Mouse (Mus musculus): ENCODE measurements around the gene Slc4a8. TPM values are rescaled to one million over a fixed set of nuclear protein-coding genes. Genes with fewer than 3 reads are reported as not detected.

Slc4a8 gene
- 1.2 TPM for polyA plus RNA-seq (2014; fragmentation: Illumina TruSeq; extraction: RNeasy Lipid Tissue Mini Kit (QIAGEN cat#74804); ENCODE audit: low read depth, low replicate concordance)

GRCm38 (mm10) chr15:100761419-100762185 is at the start of gene Slc4a8:
Gene Slc4a8 (plus strand): TSS chr15:100761747.

GRCm38 (mm10) chr15:100729281-100729985 is 32.1 kb upstream of the Slc4a8 start, which contains the start of gene Galnt6:
Gene Galnt6 (minus strand): TSS chr15:100729376.

GRCm38 (mm10) chr15:100869558-100869957 is 108.0 kb downstream of the Slc4a8 start, which contains the start of gene Scn8a:
Gene Scn8a (plus strand): TSS chr15:100869858.

Other genes with a start within 250 kb of the Slc4a8 start
- 10.7 TPM for gene Tfcp2, start 209.7 kb upstream of the Slc4a8 start, polyA plus RNA-seq (2014; fragmentation: Illumina TruSeq; extraction: RNeasy Lipid Tissue Mini Kit (QIAGEN cat#74804); ENCODE audit: low read depth, low replicate concordance)
- gene Pou6f1, start 161.8 kb upstream of the Slc4a8 start, polyA plus RNA-seq (2014; fragmentation: Illumina TruSeq; extraction: RNeasy Lipid Tissue Mini Kit (QIAGEN cat#74804); ENCODE audit: low read depth, low replicate concordance): 14.8 TPM
- gene Dazap2, start 146.4 kb upstream of the Slc4a8 start, polyA plus RNA-seq (2014; fragmentation: Illumina TruSeq; extraction: RNeasy Lipid Tissue Mini Kit (QIAGEN cat#74804); ENCODE audit: low read depth, low replicate concordance): 237 TPM
- gene Smagp, start 124.8 kb upstream of the Slc4a8 start, polyA plus RNA-seq (2014; fragmentation: Illumina TruSeq; extraction: RNeasy Lipid Tissue Mini Kit (QIAGEN cat#74804); ENCODE audit: low read depth, low replicate concordance): 19.5 TPM
- 0.92 TPM for gene Bin2, start 92.2 kb upstream of the Slc4a8 start, polyA plus RNA-seq (2014; fragmentation: Illumina TruSeq; extraction: RNeasy Lipid Tissue Mini Kit (QIAGEN cat#74804); ENCODE audit: low read depth, low replicate concordance)
- gene Cela1, start 73.8 kb upstream of the Slc4a8 start, polyA plus RNA-seq (2014; fragmentation: Illumina TruSeq; extraction: RNeasy Lipid Tissue Mini Kit (QIAGEN cat#74804); ENCODE audit: low read depth, low replicate concordance): 2.2 TPM
- gene Galnt6, start 32.4 kb upstream of the Slc4a8 start, polyA plus RNA-seq (2014; fragmentation: Illumina TruSeq; extraction: RNeasy Lipid Tissue Mini Kit (QIAGEN cat#74804); ENCODE audit: low read depth, low replicate concordance): 0.47 TPM
- gene Scn8a, start 108.1 kb downstream of the Slc4a8 start, polyA plus RNA-seq (2014; fragmentation: Illumina TruSeq; extraction: RNeasy Lipid Tissue Mini Kit (QIAGEN cat#74804); ENCODE audit: low read depth, low replicate concordance): 0.50 TPM

All from heart, adult 10 weeks (tissue).